Mouse (Mus musculus) midbrain, embryonic 14.5 days (tissue): ENCODE measurements around the gene Vps50. TPM values are rescaled to one million over a fixed set of nuclear protein-coding genes. Genes with fewer than 3 reads are reported as not detected.

Experiments used
- ATAC-seq: fragments of 200-750 bp; cut with Nextera tagmentation; 2 replicates; pipeline ENCODE4 v1.8.0; 2017; ENCODE audit warnings: moderate number of reproducible peaks, moderate library complexity; ENCODE audit not compliant: low FRiP score, low TSS enrichment
- DNase-seq: peaks from one replicate; pipeline ENCODE4 v3.0.0-alpha.2; 2015
- H3K27ac ChIP-seq: fragments of 300-500 bp; sonication (generic); replicated peaks from 2 replicates; pipeline ENCODE4 v1.5.1; 2014; ENCODE audit warnings: mild to moderate bottlenecking, low read depth, low read length, moderate library complexity
- H3K27me3 ChIP-seq: fragments of 300-500 bp; sonication (generic); 2 replicates; pipeline ENCODE4 v1.6.1; 2014; ENCODE audit warnings: low read length, control low read depth, mixed read lengths; ENCODE audit not compliant: control insufficient read depth, insufficient read depth
- H3K36me3 ChIP-seq: fragments of 300-500 bp; sonication (generic); 2 replicates; pipeline ENCODE4 v1.6.1; 2014; ENCODE audit warnings: low read length, control low read depth; ENCODE audit not compliant: control insufficient read depth, insufficient read depth
- H3K4me1 ChIP-seq: fragments of 300-500 bp; sonication (generic); 2 replicates; pipeline ENCODE4 v1.6.1; 2014; ENCODE audit warnings: mild to moderate bottlenecking, antibody characterized with exemption, low read length, control low read depth; ENCODE audit not compliant: control insufficient read depth, insufficient read depth
- H3K4me2 ChIP-seq: fragments of 300-500 bp; sonication (generic); 2 replicates; pipeline ENCODE4 v1.6.1; 2014; ENCODE audit warnings: mild to moderate bottlenecking, low read length, moderate library complexity
- H3K4me3 ChIP-seq: fragments of 300-500 bp; sonication (generic); replicated peaks from 2 replicates; pipeline ENCODE4 v1.5.1; 2014; ENCODE audit warnings: low read depth, low read length
- H3K9ac ChIP-seq: fragments of 300-500 bp; sonication (generic); replicated peaks from 2 replicates; pipeline ENCODE4 v1.6.1; 2014; ENCODE audit warnings: mild to moderate bottlenecking, low read length, moderate library complexity
- H3K9me3 ChIP-seq: fragments of 300-500 bp; sonication (generic); 2 replicates; pipeline ENCODE4 v1.6.1; 2016; ENCODE audit warnings: low read length, control low read depth, mixed read lengths; ENCODE audit not compliant: control insufficient read depth
- WGBS: fragments of 180-500 bp; shearing (Covaris S2); extraction: QIAGEN DNeasy Blood & Tissue Kit; methylation state at CpG from one replicate; pipeline ENCODE4 v1.1.7; 2014; 5-methylcytosine and 5-hydroxymethylcytosine counted together
- polyA plus RNA-seq: library from polyadenylated mRNA; unstranded; fragments of >200 nt; fragmentation: Nextera tagmentation; extraction: Ambion mirVana; gene quantifications from 2 replicates; pipeline ENCODE4 v1.2.1, GENCODE M21; 2014

The Vps50 gene
- polyA plus RNA-seq, 1 experiment from 2014 or later, result 59.8 TPM

- H3K9ac ChIP-seq, result no peak overlapping the region
- DNase-seq, result no peak
Observed at GRCm38 (mm10) chr6:3565667-3566066, 67.5 kb downstream of the Vps50 start.

GRCm38 (mm10) chr6:3567071-3567610, 69.0 kb downstream of the Vps50 start:
- H3K4me3 ChIP-seq, result no peak overlapping the region
- no peak overlapping the region for H3K4me2 ChIP-seq
- ATAC-seq, result no peak
- H3K9me3 ChIP-seq, result no peaks in the 10 kb centered on the region
- WGBS, result 93% methylated on average over 7 of the region's 7 CpGs
- H3K27me3 ChIP-seq, result no peaks in the 10 kb centered on the region
- no peaks in the 10 kb centered on the region for H3K4me1 ChIP-seq
- no peak for DNase-seq
- no peak overlapping the region for H3K9ac ChIP-seq
- no peak overlapping the region for H3K27ac ChIP-seq
- peaks cover 16% of the 10 kb centered on the region for H3K36me3 ChIP-seq

More at GRCm38 (mm10) chr6:3565667-3566066, 67.5 kb downstream of the Vps50 start:
- H3K4me3 ChIP-seq, result no peak overlapping the region
- H3K36me3 ChIP-seq, result peaks cover 6% of the 10 kb centered on the region
- ATAC-seq, result no peak
- no peak overlapping the region for H3K27ac ChIP-seq
- H3K4me1 ChIP-seq, result no peaks in the 10 kb centered on the region
- H3K4me2 ChIP-seq, result no peak overlapping the region
- no peaks in the 10 kb centered on the region for H3K27me3 ChIP-seq
- 93% methylated on average over 1 of the region's 1 CpGs for WGBS
- no peaks in the 10 kb centered on the region for H3K9me3 ChIP-seq

GRCm38 (mm10) chr6:3572221-3572815, 74.1 kb downstream of the Vps50 start:
- H3K36me3 ChIP-seq, result peaks cover 29% of the 10 kb centered on the region
- no peak overlapping the region for H3K4me2 ChIP-seq
- H3K27me3 ChIP-seq, result no peaks in the 10 kb centered on the region
- no peaks in the 10 kb centered on the region for H3K4me1 ChIP-seq
- H3K4me3 ChIP-seq, result no peak overlapping the region
- no peak overlapping the region for H3K9ac ChIP-seq
- WGBS, result 89% methylated on average over 2 of the region's 2 CpGs
- H3K9me3 ChIP-seq, result no peaks in the 10 kb centered on the region
- H3K27ac ChIP-seq, result no peak overlapping the region
- no peak for ATAC-seq
- DNase-seq, result no peak

GRCm38 (mm10) chr6:3573787-3574186, 75.6 kb downstream of the Vps50 start:
- ATAC-seq (no peak), DNase-seq (no peak)
- H3K27ac ChIP-seq, result no peak overlapping the region
- no peaks in the 10 kb centered on the region for H3K4me1 ChIP-seq
- H3K9ac ChIP-seq, result no peak overlapping the region
- H3K9me3 ChIP-seq, result no peaks in the 10 kb centered on the region
- 96% methylated on average over 8 of the region's 8 CpGs for WGBS
- no peaks in the 10 kb centered on the region for H3K27me3 ChIP-seq
- no peak overlapping the region for H3K4me2 ChIP-seq
- H3K4me3 ChIP-seq, result no peak overlapping the region
- peaks cover 27% of the 10 kb centered on the region for H3K36me3 ChIP-seq

GRCm38 (mm10) chr6:3585402-3585801, 87.2 kb downstream of the Vps50 start:
- Histone ChIP-seq H3K9me3 (no peaks in the 10 kb centered on the region), H3K9ac (no peak overlapping the region), H3K27me3 (no peaks in the 10 kb centered on the region), H3K4me1 (no peaks in the 10 kb centered on the region), H3K27ac (no peak overlapping the region), H3K4me3 (no peak overlapping the region), H3K36me3 (0 out of 2 replicates have a peak, but pooled peaks cover 2% of the 10 kb centered on the region), H3K4me2 (no peak overlapping the region)
- DNase-seq (no peak), ATAC-seq (no peak)
- WGBS, result 95% methylated on average over 1 of the region's 1 CpGs

- 91% methylated on average over 3 of the region's 3 CpGs for WGBS
- Histone ChIP-seq H3K4me1 (no peaks in the 10 kb centered on the region), H3K27me3 (no peaks in the 10 kb centered on the region), H3K36me3 (peaks cover 8% of the 10 kb centered on the region; the same call in 1 of the 2 replicates), H3K4me3 (no peak overlapping the region), H3K9ac (no peak overlapping the region), H3K4me2 (no peak overlapping the region), H3K9me3 (no peaks in the 10 kb centered on the region), H3K27ac (no peak overlapping the region)
- no peak for ATAC-seq
- DNase-seq, result no peak
Observed at GRCm38 (mm10) chr6:3590289-3590904, 92.2 kb downstream of the Vps50 start.

- no peak overlapping the region for H3K27ac ChIP-seq
- no peak overlapping the region for H3K9ac ChIP-seq
- DNase-seq (no peak), ATAC-seq (no peak)
- H3K36me3 ChIP-seq, result peaks cover 14% of the 10 kb centered on the region
- no peak overlapping the region for H3K4me3 ChIP-seq
- H3K4me2 ChIP-seq, result no peak overlapping the region
- no peaks in the 10 kb centered on the region for H3K27me3 ChIP-seq
- no peaks in the 10 kb centered on the region for H3K4me1 ChIP-seq
- H3K9me3 ChIP-seq, result no peaks in the 10 kb centered on the region
- WGBS, result 93% methylated on average over 1 of the region's 1 CpGs
Observed at GRCm38 (mm10) chr6:3594246-3594645, 96.1 kb downstream of the Vps50 start.

- H3K9ac ChIP-seq, result no peak overlapping the region
- H3K9me3 ChIP-seq, result no peaks in the 10 kb centered on the region
- H3K27ac ChIP-seq, result no peak overlapping the region
- H3K4me3 ChIP-seq, result no peak overlapping the region
- H3K36me3 ChIP-seq, result no peaks in the 10 kb centered on the region
- DNase-seq (no peak), ATAC-seq (no peak)
- no peak overlapping the region for H3K4me2 ChIP-seq
- WGBS, result 90% methylated on average over 2 of the region's 2 CpGs
- no peaks in the 10 kb centered on the region for H3K27me3 ChIP-seq
- no peaks in the 10 kb centered on the region for H3K4me1 ChIP-seq
Observed at GRCm38 (mm10) chr6:3612827-3613226, 114.6 kb downstream of the Vps50 start.
